Mouse (Mus musculus) thymus, adult 2 months (tissue): ENCODE results near the gene Tango6.

Source experiments
- CTCF ChIP-seq: fragments of 200-500 bp; IDR thresholded peaks from 2 replicates; pipeline ENCODE4 v1.5.1; 2012; ENCODE audit warnings: mild to moderate bottlenecking, control low read depth, low read length, moderate library complexity, borderline replicate concordance; ENCODE audit not compliant: control insufficient read depth, poor library complexity, insufficient read depth; ENCODE audit errors: extremely low read depth
- POLR2A ChIP-seq: fragments of 200-500 bp; IDR thresholded peaks from 2 replicates; pipeline ENCODE4 v1.6.1; 2012; ENCODE audit warnings: mild to moderate bottlenecking, low read length, control low read depth, moderate library complexity; ENCODE audit not compliant: control insufficient read depth, poor library complexity, insufficient read depth; ENCODE audit errors: extremely low read depth

DNA sequence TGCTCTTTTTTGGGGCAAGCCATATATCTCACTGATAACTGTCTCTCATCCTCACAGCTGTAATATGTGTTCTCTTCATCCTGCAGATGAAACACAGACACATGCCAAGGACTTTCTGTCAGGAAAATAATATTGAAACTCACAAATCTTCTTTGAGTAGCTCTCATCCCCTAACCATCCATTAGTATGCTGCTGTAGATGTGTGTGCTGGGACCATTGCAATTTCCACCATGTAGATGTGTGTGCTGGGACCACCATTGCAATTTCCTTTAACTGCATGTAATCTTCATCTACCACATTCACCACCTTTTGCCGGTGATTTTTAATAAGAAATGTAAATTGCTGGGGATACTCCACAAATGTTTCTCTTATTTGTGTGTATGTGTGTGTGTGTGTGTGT, 60.5 kb downstream of the Tango6 start:
- no peak for TF ChIP-seq CTCF
- TF ChIP-seq POLR2A = no peak
